Mouse (Mus musculus) cerebellum, adult 2 months (tissue): ENCODE data around the gene D430041D05Rik.

Experiments
- CTCF ChIP-seq: fragments of 200-500 bp; IDR thresholded peaks from 2 replicates; pipeline ENCODE4 v1.5.1; 2011; ENCODE audit warnings: low read depth, mild to moderate bottlenecking, control low read depth, low read length, moderate library complexity, borderline replicate concordance; ENCODE audit not compliant: insufficient read depth
- POLR2A ChIP-seq: fragments of 200-500 bp; IDR thresholded peaks from 2 replicates; pipeline ENCODE4 v1.6.1; 2011; ENCODE audit warnings: low read length, control low read depth, borderline replicate concordance; ENCODE audit not compliant: insufficient read depth

DNA sequence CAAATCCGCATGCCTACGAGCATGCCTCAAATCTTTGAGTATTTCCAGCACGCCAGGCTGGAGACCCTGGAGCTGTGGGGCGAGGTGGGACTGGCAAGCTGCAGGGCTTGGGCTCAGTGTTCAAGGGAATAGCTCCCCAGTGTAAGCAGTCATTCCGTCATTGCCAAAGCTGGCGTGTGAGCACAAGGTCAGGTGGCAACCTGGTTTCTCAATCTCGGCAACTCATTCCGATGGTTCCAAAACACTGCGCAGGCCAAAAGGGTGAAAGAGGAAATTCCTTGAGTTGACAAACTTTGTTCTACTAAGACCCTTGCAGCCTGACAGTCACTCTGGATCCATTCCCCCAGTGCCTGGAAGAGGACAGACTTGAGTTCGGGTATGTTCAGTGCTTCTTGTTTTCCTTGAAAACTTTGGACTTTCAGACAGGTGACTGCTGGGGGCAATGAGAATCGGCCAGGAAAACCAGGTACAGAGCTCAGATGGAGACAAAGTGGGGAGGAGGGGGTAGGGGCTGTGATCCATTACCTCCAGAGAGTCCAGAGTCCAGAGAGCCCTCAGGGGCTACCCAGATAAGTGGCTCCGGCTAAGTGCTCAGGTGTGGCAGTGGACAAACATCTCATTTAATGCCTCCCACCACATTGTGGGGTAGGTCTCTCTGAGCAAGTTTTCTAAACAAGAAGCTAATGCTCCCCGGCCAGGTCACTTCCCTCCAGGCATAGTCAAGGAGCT, 281.8 kb downstream of the D430041D05Rik start:
- TF ChIP-seq CTCF, result no peak
- TF ChIP-seq POLR2A, result no peak
